Mouse (Mus musculus) fat pad, adult 2 months (tissue): ENCODE results near the gene Olfr544.

Experiments used
- DNase-seq: peaks from one replicate; pipeline ENCODE4 v3.0.0-alpha.2; 2011; ENCODE audit warnings: low read depth, low spot score; ENCODE audit errors: extremely low read depth

Olfr544 gene

GRCm38 (mm10) chr7:102478425-102478824 lies 9.7 kb downstream of the Olfr544 start:
- no peak for DNase-seq

DNA sequence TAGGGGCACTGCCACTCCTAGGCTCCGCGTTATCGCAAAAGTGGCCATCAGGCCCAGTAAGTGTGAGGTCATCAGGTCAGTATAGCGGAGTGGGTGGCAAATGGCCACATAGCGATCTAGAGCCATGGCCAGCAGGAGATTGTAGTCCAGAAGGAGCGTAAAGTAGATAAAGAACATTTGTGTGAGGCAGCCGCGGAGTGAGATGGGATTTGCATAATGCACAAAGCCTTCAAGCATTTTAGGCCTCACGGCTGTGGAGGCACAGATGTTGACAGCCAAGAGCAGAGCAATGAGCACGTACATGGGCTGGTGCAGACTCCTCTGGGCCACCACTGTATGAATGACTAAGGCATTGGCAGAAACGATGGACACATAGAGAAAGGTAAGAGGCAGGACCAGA lies 10.7 kb downstream of the Olfr544 start:
- no peak for DNase-seq

DNA sequence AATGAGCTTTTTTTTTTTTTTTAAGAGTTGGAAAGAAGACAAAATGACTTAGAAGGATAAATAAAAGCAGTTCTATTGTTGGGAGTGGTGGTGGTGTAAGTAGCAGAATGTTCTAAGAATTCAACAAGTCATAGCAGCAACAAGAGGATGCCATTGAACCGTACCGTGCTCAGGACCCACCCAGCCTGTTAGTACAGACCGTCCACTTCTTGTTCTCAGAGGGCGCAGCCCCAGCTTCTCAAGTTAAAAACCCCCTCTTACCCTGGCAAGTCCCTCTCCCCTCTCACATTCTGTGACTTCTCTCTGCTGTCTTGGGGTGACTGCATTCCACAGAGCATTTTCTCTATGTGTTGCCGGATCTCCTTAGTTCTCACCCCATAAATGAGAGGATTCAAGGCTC lies 11.5 kb downstream of the Olfr544 start:
- DNase-seq: no peak

GRCm38 (mm10) chr7:102472675-102473074 lies 15.4 kb downstream of the Olfr544 start:
- DNase-seq: no peak

- no peak for DNase-seq
These were observed 20.5 kb downstream of the Olfr544 start for GRCm38 (mm10) chr7:102467566-102467965.

DNA sequence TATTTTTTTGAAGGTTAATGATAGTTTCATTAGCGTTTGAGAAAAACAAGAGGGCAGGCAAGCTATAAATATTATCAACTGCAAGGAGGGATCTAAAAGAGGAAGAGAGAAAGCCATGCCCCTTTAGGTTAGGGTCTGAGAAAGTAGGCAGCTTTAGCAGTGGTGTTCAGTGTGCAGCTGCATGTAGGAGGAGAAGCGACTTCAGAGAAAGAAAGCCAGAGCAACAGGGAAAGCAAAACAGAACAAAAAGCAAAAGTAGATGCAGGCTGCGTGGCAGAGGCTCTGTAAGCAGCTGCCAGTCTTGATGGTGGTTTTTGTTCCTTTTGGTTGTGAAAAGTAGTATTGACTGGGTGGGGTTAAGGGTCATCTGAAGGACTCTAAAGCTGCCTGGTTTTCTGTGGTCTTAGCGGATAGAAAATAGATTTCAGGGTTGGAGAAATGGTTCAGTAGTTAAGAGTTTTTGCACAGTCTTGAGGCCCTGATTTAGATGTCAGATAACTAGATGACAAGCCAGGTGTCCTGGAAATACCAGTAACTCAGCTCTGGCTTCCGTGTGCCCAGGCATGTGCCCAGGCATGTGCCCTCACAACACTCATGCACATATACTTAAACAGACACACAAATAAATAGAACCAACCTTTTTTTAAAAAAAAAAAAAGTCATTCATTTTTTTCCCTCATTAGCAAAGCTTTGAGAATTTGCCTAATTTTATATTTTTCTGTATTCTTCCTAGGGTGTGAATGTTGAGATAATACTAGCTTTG lies 29.3 kb downstream of the Olfr544 start:
- no peak for DNase-seq

DNA sequence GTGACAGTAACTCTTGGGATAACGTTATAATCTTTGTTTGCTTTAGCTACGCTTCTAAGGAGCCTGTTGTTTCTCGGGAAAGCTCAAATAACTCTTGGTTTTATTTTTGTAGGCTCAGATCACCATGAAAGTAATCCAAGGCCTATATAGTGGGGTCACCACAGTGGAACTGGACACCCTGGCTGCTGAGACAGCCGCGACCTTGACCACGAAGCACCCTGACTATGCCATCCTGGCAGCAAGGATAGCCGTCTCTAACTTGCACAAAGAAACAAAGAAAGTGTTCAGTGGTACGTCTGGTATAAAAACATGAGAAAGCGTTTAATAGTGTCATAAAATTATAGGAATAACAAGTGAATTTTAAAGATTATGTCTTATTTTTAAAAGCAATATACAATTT lies 41.7 kb downstream of the Olfr544 start:
- DNase-seq: no peak

- no peak for DNase-seq
These were observed 43.8 kb downstream of the Olfr544 start for GRCm38 (mm10) chr7:102444301-102444700.

GRCm38 (mm10) chr7:102442432-102442831 lies 45.7 kb downstream of the Olfr544 start:
- no peak for DNase-seq

DNA sequence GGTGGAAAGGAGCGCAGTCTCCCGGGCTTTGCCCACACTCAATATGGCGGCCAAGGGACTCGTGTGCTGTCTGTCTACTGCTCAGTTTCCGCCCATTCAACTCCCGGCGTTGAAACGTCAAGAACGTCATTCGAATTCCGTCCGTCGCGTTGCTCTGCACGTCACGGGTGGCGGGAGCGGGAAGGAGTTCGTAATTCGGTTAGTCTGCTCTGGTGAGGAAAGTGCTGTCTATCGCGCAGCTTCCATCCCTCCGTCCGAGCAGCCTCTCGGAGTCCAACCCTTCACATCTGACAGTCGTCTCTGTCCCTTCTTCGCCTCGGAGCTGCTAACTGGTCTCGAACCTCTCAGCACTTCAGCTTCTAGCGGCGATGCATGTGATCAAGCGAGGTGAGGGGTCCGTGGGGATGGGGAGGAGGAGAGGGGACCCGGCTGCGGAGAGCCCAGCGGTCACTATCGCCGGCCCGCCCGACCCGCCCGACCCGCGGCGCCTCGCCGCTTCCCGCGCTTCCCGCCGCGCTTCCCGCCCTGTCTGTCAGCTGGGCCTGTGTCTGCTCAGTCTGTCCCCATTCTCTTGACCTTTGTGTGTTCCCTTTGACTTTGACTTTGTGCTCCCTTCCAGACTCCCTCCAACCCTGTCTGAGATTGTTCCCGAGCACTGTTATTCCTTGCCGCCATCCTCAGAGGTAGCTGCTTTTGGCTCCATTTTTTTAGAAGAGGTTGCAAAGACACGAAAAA lies 46.3 kb downstream of the Olfr544 start, which contains the start of gene Rrm1:
Rrm1 (plus strand) TSS at position 39 of the 735 bp plus-strand sequence.
- peak; percentile 79 for DNase-seq

GRCm38 (mm10) chr7:102440822-102441656 lies 47.1 kb downstream of the Olfr544 start:
- no peak for DNase-seq

DNA sequence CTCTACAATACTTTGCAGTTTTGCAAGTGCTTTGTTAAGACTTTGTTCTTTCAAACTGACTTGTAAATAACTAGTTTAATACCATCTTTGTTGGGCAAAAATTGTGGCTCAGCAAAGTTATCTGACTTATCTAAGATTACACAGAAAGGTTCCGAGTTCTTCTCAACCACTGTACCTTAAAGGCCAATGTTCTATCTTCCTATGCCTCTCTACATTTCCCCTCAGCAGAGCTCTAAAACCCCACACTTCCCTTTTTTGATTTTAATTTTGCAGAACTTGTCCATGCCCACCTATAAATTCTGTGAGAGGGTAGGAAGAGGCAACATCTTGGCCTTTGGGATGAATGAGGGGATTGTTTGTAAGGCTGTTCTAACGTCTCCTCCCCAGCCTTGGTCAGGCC lies 53.8 kb downstream of the Olfr544 start:
- DNase-seq: no peak
